Mouse (Mus musculus): ENCODE measurements around the gene Apol7b. TPM values are rescaled to one million over a fixed set of nuclear protein-coding genes. Genes with fewer than 3 reads are reported as not detected.
A peak's percentile ranks its signal among the peaks of the same experiment; 100 is the strongest.
"Not testable (repeated sequence)": the region's sequence is repeated elsewhere in the genome, so short reads cannot be mapped to it uniquely, and the experiment has no call there.

Apol7b gene
- polyA plus RNA-seq, 1 experiment from 2014 or later: not detected

DNA sequence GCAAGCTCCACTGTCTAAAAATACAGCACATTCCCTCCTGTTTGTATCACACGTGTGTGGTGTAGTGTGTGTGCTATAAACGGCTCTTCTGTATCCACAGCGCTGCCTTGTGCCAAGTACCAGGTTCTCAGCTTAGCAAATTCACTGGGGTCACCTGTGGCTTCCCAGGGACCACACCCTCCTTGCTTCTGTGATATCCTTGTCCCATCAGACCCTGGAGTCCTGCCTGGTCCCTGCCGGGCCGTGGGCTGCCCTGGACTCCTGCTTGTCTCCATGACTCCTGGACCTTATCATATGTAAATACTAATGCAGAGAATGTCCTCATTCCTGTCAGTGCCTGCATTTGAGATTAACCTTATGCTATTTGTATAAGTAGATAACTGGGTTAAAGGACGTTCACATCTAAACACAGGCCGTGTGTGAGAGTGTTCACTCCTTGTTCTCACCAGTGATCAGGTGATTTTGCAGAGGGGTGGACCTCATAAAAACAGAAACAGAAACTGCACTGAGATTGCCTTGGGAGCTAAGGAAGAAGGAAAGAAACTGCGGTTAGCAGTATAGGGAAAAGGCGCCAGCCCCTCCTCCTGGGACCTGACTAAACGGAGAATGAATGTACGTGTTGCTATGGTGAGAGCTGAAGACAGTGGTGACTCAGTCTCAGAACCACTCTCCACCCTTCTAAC is 49.7 kb downstream of the Apol7b start:
- not testable (repeated sequence) for H3K27ac ChIP-seq (ENCODE audit: low read length); H3K4me2 ChIP-seq (ENCODE audit: low read depth, low read length)
- 28% methylated on average over 11 of the region's 11 CpGs for WGBS

DNA sequence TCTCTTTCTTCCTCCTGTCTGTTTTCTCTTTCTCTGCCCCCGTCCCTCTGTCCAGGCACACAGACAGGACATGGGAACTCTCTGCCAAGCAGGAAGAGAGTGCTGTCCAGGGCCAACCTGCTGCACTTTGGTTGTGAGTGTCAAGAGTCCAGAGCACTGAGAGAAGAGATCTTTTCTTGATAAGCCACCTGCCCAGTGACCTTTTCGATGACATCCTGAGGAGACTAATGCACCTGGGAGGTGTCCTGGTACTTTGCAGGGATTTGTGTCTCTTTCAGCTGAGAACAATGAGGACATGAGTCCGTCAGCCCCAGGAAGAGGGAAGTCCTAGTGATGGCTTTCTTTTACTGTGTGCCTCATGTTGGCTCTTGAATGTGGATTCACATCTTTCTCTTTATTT is 53.5 kb downstream of the Apol7b start:
- WGBS: 46% methylated on average over 3 of the region's 3 CpGs

More for the DNA sequence above, 49.7 kb downstream of the Apol7b start:
- H3K9me3 ChIP-seq (ENCODE audit: control insufficient read depth, low read length); H3K36me3 ChIP-seq (ENCODE audit: control insufficient read depth, insufficient read depth, low read length); H3K4me1 ChIP-seq (replicated peaks; ENCODE audit: control insufficient read depth, insufficient read depth, low read length); H3K27me3 ChIP-seq (ENCODE audit: control insufficient read depth, insufficient read depth, low read depth, low read length); H3K9ac ChIP-seq (ENCODE audit: low read length); H3K4me3 ChIP-seq (ENCODE audit: low read length): not testable (repeated sequence)
- ATAC-seq (ENCODE audit: low read depth): peak; percentile 57

DNA sequence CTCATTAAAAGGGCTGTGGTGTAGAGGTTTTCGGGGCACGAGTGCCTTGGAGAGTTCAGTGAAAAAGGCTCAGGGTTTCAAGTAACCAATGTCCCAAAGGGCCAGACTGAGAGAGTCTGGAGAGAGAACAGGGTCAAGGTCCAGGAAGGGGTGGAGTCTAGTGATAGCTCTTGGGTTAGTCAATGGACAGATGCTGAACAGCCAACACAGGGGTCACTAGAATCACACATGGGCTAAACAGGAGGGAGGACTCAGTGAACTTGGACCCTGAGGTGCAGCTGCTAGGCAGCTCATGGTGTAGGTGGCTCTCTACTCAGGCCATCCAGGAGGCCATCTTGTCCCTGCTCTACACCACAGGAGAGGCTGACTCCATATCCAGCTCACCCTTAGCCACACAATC is 59.8 kb downstream of the Apol7b start:
- Histone ChIP-seq H3K27ac (ENCODE audit: low read length) (no peak overlapping the region), H3K27me3 (ENCODE audit: control insufficient read depth, insufficient read depth, low read depth, low read length) (no peaks in the 10 kb centered on the region), H3K4me1 (replicated peaks; ENCODE audit: control insufficient read depth, insufficient read depth, low read length) (no peaks in the 10 kb centered on the region), H3K36me3 (ENCODE audit: control insufficient read depth, insufficient read depth, low read length) (no peaks in the 10 kb centered on the region), H3K4me3 (ENCODE audit: low read length) (no peak overlapping the region), H3K9me3 (ENCODE audit: control insufficient read depth, low read length) (no peaks in the 10 kb centered on the region), H3K9ac (ENCODE audit: low read length) (no peak overlapping the region), H3K4me2 (ENCODE audit: low read depth, low read length) (no peak overlapping the region)
- no peak for ATAC-seq (ENCODE audit: low read depth)
- 81% methylated on average over 2 of the region's 2 CpGs for WGBS

More for the DNA sequence above, 53.5 kb downstream of the Apol7b start:
- H3K9ac ChIP-seq (ENCODE audit: low read length); H3K27ac ChIP-seq (ENCODE audit: low read length); H3K9me3 ChIP-seq (ENCODE audit: control insufficient read depth, low read length); H3K36me3 ChIP-seq (ENCODE audit: control insufficient read depth, insufficient read depth, low read length); H3K4me2 ChIP-seq (ENCODE audit: low read depth, low read length); ATAC-seq (ENCODE audit: low read depth); H3K27me3 ChIP-seq (ENCODE audit: control insufficient read depth, insufficient read depth, low read depth, low read length); H3K4me1 ChIP-seq (replicated peaks; ENCODE audit: control insufficient read depth, insufficient read depth, low read length); H3K4me3 ChIP-seq (ENCODE audit: low read length): not testable (repeated sequence)

DNA sequence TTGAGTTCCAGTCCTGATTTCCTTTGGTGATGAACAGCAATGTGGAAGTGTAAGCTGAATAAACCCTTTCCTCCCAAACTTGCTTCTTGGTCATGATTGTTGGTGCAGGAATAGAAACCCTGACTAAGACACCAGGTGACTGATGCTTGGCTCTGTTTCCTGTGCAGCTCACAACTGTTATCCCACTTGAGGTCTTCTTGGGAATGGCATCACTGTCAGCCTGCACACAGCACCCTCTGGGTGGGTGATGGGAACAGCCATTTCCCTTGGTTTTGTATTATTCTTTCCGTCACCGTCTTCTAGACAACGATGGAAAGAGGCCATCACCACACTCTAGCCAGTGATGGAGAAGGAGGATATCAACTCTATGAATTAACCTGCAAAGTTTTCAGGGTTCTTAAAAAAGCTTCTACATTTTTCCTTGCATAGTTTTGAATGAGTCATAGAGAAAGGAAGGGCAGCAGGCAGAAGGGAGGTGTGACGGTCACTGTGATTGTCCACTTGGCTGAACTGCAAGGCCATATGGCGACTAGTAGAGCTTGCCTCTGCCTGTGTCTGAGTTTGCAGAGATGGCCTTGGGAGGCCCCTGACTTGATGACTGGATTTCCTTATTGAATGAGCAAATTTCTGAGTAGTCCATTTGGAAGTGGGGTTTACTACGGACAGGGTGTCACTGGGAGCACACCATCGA is 62.8 kb downstream of the Apol7b start:
- no peaks in the 10 kb centered on the region for H3K36me3 ChIP-seq (ENCODE audit: control insufficient read depth, insufficient read depth, low read length)

DNA sequence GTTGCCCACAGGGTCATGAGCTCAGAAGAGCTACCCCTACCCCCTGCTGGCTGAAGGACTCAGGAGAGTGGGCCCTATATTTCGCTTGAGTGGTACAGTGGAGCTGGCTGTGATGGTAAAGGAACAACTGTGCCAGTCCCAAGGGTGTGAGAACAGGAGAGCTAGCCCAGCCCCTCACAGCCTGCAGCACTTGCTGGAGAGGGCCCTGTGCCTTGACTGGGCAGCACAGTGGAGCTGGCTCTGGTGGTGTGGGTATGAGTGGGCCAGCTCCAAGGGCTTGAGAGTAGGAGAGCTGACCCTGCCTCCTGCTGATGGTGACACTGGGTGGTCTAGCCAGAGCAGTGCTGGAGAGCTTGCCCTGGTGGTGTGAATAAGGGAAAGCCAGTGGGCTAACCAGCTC is 64.4 kb downstream of the Apol7b start:
- 35% methylated on average over 1 of the region's 1 CpGs for WGBS
- no peaks in the 10 kb centered on the region for H3K27me3 ChIP-seq (ENCODE audit: control insufficient read depth, insufficient read depth, low read depth, low read length)
- H3K4me3 ChIP-seq (ENCODE audit: low read length): no peak overlapping the region
- no peaks in the 10 kb centered on the region for H3K9me3 ChIP-seq (ENCODE audit: control insufficient read depth, low read length)
- no peak for ATAC-seq (ENCODE audit: low read depth)
- no peaks in the 10 kb centered on the region for H3K36me3 ChIP-seq (ENCODE audit: control insufficient read depth, insufficient read depth, low read length)
- no peak overlapping the region for H3K9ac ChIP-seq (ENCODE audit: low read length)
- H3K4me2 ChIP-seq (ENCODE audit: low read depth, low read length): no peak overlapping the region
- H3K4me1 ChIP-seq (replicated peaks; ENCODE audit: control insufficient read depth, insufficient read depth, low read length): no peaks in the 10 kb centered on the region
- H3K27ac ChIP-seq (ENCODE audit: low read length): no peak overlapping the region

More for the DNA sequence above, 62.8 kb downstream of the Apol7b start:
- Histone ChIP-seq H3K4me2 (ENCODE audit: low read depth, low read length) (no peak overlapping the region), H3K9me3 (ENCODE audit: control insufficient read depth, low read length) (no peaks in the 10 kb centered on the region), H3K27me3 (ENCODE audit: control insufficient read depth, insufficient read depth, low read depth, low read length) (no peaks in the 10 kb centered on the region), H3K9ac (ENCODE audit: low read length) (no peak overlapping the region), H3K27ac (ENCODE audit: low read length) (no peak overlapping the region), H3K4me3 (ENCODE audit: low read length) (no peak overlapping the region), H3K4me1 (replicated peaks; ENCODE audit: control insufficient read depth, insufficient read depth, low read length) (no peaks in the 10 kb centered on the region)
- ATAC-seq (ENCODE audit: low read depth): no peak
- WGBS: 84% methylated on average over 7 of the region's 7 CpGs

DNA sequence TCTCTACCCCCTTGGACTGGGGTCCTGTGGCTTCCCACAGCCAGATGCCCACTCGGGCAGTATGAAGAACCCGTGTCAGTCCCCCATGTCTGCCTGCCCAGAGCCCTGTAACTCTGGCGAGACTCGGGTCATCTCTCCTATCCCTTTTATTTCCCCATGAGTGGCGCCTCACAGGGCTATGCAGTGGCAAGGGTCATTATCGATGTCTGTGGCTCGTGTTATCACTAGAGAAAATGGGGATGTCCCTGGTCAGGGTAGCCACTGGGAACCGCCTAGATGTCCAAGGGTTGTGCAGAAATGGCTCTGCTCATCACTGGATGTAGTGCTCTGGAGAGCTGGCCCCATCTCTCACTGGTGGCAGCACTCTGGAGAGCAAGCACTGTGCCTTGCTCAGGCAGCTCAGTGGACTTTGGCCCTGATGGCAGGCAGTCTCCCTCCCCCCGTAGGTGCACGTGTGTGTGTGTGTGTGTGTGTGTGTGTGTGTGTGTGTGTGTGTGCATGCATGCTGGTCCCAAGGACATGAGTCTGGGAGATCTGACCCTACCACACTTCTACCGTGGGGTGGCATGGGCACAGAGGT is 64.9 kb downstream of the Apol7b start:
- ATAC-seq (ENCODE audit: low read depth): no peak
- no peak overlapping the region for H3K27ac ChIP-seq (ENCODE audit: low read length)
- H3K9me3 ChIP-seq (ENCODE audit: control insufficient read depth, low read length): no peaks in the 10 kb centered on the region
- no peaks in the 10 kb centered on the region for H3K36me3 ChIP-seq (ENCODE audit: control insufficient read depth, insufficient read depth, low read length)
- no peak overlapping the region for H3K4me2 ChIP-seq (ENCODE audit: low read depth, low read length)
- 71% methylated on average over 11 of the region's 11 CpGs for WGBS
- no peaks in the 10 kb centered on the region for H3K4me1 ChIP-seq (replicated peaks; ENCODE audit: control insufficient read depth, insufficient read depth, low read length)
- H3K4me3 ChIP-seq (ENCODE audit: low read length): no peak overlapping the region
- H3K9ac ChIP-seq (ENCODE audit: low read length): no peak overlapping the region
- H3K27me3 ChIP-seq (ENCODE audit: control insufficient read depth, insufficient read depth, low read depth, low read length): no peaks in the 10 kb centered on the region

DNA sequence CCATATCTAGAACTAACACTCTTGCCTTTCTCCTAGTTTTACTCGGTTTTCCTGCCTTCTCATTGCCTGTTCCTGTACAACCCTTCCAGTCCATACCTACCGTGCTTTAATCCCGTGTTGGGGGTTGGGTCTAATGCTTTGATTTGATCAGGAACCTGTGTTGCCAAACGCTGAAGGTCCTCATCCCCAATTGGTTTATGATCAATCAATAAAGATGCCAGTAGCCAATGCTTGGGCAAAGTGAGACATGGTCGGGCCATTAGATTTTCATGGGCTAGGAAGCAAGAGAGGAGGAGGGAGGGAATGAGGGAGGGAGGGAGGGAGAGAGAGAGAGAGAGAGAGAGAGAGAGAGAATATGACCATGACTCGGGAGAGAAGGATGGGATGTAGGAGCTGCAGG is 65.8 kb downstream of the Apol7b start:
- no peaks in the 10 kb centered on the region for H3K27me3 ChIP-seq (ENCODE audit: control insufficient read depth, insufficient read depth, low read depth, low read length)
- ATAC-seq (ENCODE audit: low read depth): no peak
- H3K4me3 ChIP-seq (ENCODE audit: low read length): no peak overlapping the region
- WGBS: 78% methylated on average over 6 of the region's 6 CpGs
- no peaks in the 10 kb centered on the region for H3K9me3 ChIP-seq (ENCODE audit: control insufficient read depth, low read length)
- no peak overlapping the region for H3K9ac ChIP-seq (ENCODE audit: low read length)
- no peak overlapping the region for H3K4me2 ChIP-seq (ENCODE audit: low read depth, low read length)
- no peaks in the 10 kb centered on the region for H3K36me3 ChIP-seq (ENCODE audit: control insufficient read depth, insufficient read depth, low read length)
- no peak overlapping the region for H3K27ac ChIP-seq (ENCODE audit: low read length)
- H3K4me1 ChIP-seq (replicated peaks; ENCODE audit: control insufficient read depth, insufficient read depth, low read length): no peaks in the 10 kb centered on the region

DNA sequence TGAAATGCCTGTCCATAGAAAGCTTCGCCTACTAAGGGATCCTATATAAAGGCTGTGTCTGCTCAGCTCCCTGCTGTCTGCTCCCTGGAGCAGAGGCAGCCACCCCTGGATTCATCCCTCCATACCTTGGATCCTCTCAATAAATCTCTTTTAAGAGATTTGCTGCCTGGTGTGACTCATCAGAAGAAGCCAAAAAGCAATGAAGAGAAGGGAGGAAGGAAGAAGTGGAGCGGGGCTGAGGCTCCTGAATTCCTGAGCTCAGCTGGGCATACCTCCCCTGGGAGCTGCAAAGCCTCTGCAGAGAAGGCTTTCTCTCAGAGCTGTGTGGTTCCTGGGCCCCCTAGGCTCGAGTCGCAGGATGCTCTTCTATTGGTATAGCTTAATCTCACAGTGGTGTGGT is 67.4 kb downstream of the Apol7b start:
- no peak for ATAC-seq (ENCODE audit: low read depth)
- H3K9ac ChIP-seq (ENCODE audit: low read length): no peak overlapping the region

DNA sequence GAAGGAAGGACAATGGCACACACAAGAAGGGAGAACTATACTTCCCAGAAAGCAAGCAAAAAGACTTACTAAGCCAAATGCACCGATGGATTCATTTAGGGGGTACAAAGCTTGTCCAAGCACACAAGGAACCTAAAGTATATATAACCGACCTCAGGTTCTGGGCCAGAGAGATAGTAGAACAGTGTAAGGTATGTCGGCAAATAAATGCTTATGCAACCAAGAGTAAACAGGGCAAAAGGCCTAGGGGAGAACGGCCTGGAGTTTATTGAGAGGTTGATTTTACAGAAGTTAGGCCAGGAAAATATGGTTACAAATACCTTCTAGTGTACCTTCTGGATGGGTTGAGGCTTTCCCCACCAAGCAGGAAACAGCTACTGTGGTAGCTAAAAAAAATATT is 69.9 kb downstream of the Apol7b start:
- Histone ChIP-seq H3K27ac (ENCODE audit: low read length) (no peak overlapping the region), H3K4me3 (ENCODE audit: low read length) (no peak overlapping the region), H3K9ac (ENCODE audit: low read length) (no peak overlapping the region), H3K27me3 (ENCODE audit: control insufficient read depth, insufficient read depth, low read depth, low read length) (no peaks in the 10 kb centered on the region), H3K36me3 (ENCODE audit: control insufficient read depth, insufficient read depth, low read length) (no peaks in the 10 kb centered on the region), H3K4me1 (replicated peaks; ENCODE audit: control insufficient read depth, insufficient read depth, low read length) (no peaks in the 10 kb centered on the region), H3K9me3 (ENCODE audit: control insufficient read depth, low read length) (no peaks in the 10 kb centered on the region), H3K4me2 (ENCODE audit: low read depth, low read length) (no peak overlapping the region)
- no peak for ATAC-seq (ENCODE audit: low read depth)
- 80% methylated on average over 4 of the region's 4 CpGs for WGBS

More for the DNA sequence above, 67.4 kb downstream of the Apol7b start:
- H3K27me3 ChIP-seq (ENCODE audit: control insufficient read depth, insufficient read depth, low read depth, low read length): no peaks in the 10 kb centered on the region
- H3K36me3 ChIP-seq (ENCODE audit: control insufficient read depth, insufficient read depth, low read length): no peaks in the 10 kb centered on the region
- H3K4me3 ChIP-seq (ENCODE audit: low read length): no peak overlapping the region
- no peak overlapping the region for H3K4me2 ChIP-seq (ENCODE audit: low read depth, low read length)
- WGBS: 33% methylated on average over 4 of the region's 4 CpGs
- no peaks in the 10 kb centered on the region for H3K9me3 ChIP-seq (ENCODE audit: control insufficient read depth, low read length)
- no peaks in the 10 kb centered on the region for H3K4me1 ChIP-seq (replicated peaks; ENCODE audit: control insufficient read depth, insufficient read depth, low read length)
- H3K27ac ChIP-seq (ENCODE audit: low read length): no peak overlapping the region

Measured in lung, embryonic 16.5 days (tissue).